Mouse (Mus musculus) ovary, adult 10 weeks (tissue): ENCODE results near the gene Gm10142. TPM values are rescaled to one million over a fixed set of nuclear protein-coding genes. Genes with fewer than 3 reads are reported as not detected.

ENCODE experiments used
- polyA plus RNA-seq: library from polyadenylated mRNA; stranded (reverse); fragments of 350-450 nt; fragmentation: Illumina TruSeq; extraction: RNeasy Lipid Tissue Mini Kit (QIAGEN cat#74804); gene quantifications from one replicate; pipeline ENCODE4 v1.2.3, GENCODE M21; 2014

Gene Gm10142
- not detected for polyA plus RNA-seq

DNA sequence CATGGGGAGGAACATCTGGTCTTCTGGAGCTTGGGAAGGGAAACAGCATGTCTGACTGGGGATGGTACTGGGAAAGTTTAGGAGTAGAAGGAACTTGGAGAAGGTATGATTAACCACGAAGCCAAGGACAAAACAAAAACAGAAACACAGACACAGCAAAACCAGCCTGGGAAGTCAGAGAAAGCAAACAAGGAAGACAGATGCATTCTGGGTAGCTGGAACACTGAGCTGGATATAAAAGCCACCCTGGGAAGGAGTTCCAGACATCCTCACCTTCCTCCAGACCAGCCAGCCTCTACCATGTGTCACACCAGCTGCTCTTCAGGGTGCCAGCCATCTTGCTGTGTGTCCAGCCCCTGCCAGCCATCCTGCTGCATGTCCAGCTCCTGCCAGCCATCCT lies at the start of gene Gm10142:
Gene Gm10142, plus strand, starts transcription at position 301 of the 400 bp plus-strand sequence.

DNA sequence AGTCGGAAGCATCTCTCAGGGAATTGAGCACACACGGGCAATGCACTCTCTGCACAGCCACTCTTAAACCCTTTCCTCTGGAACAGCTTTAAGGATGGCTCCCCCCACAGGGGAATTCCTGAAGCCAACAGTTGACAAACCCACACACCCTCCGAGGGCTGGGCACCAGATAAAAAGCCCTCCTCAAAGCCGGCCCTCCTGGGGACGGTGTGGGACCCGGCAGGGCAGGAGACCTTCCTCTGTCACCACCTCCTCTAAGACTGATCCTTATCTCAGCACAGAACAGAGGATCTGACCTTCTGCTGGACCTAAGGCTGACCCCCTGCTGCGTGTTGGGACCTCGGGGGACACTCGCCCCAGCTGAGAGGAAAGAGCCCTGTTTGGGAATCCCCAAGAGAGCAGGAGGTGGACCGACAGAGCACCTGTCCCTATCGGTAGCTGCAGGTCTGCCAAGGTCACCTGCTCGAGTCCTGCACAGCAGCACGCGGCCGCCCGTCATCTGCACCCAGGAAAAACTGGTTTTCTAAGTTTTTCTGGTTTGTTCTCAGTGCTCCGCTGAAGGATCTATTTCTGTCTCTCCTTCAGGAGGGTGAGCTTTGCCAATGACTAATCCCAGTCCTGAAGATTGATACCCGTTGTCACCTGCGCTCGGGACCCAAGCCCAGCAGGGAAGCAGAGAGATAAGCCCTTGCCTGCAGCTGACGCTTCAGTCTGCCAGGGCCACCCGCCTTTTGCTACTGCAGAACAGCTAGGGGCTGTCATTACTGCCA lies 29.5 kb upstream of the Gm10142 start, which contains the start of gene Tspear:
Gene Tspear, plus strand, starts transcription at position 675 of the 770 bp plus-strand sequence.

DNA sequence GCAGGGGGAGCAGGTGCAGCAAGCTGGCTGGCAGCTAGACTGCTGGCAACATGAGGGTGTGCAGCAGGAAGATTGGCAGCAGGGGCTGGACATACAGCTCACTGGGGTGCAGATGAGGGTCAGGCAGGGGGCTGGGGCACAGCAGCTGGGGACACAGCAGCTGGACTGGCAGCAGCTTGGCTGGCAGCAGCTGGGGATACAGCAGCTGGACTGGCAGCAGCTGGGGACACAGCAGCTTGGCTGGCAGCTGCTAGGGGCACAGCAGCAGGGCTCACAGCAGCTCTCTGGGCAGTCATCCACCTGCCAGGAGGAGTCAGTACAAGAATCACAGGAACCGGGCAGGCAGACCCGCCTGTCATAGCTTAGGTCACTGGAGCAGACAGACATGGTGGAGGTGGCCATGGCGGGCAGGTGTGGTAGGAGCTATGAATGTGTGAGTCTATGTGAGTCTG lies 25.2 kb upstream of the Gm10142 start, which contains the start of gene Gm19402:
Gene Gm19402, minus strand, starts transcription at position 402 of the 452 bp plus-strand sequence.

DNA sequence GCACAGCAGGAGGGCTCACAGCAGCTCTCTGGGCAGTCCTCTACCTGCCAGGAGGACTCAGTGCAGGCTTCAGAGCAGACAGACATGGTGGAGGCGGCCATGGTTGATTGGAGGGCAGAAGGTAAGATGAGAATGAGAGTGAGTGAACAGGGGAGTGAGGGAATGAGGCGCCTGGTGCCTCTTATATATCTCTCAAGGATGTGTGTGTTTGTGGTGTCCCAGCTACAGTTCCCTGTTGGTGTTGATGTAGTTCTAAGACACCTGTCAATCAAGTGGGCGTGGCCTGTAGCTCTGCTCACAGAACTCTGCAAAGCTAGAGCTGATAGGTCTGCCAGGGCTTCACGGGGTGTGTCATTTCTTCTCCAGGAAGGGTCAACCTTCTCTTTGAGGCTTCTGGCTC lies 18.5 kb upstream of the Gm10142 start, which contains the start of gene Gm9508:
Gene Gm9508, minus strand, starts transcription at position 101 of the 400 bp plus-strand sequence.

DNA sequence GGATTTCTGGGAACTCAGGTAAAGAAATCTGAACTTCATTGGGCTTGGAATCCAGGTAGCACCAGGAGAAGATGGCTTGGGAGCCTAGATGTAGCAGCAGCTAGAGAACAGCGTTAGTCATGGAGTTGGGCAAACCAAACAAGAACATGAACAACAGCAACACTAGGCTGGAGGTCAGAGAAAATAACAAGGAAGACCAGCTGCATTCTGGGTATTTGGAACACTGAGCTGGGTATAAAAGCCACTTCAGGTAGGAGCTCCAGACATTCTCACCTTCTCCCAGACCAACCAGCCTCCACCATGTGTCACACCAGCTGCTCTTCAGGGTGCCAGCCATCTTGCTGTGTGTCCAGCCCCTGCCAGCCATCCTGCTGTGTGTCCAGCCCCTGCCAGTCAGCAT lies 9.3 kb upstream of the Gm10142 start, which contains the start of gene Gm10272:
Gene Gm10272, plus strand, starts transcription at position 301 of the 400 bp plus-strand sequence.

DNA sequence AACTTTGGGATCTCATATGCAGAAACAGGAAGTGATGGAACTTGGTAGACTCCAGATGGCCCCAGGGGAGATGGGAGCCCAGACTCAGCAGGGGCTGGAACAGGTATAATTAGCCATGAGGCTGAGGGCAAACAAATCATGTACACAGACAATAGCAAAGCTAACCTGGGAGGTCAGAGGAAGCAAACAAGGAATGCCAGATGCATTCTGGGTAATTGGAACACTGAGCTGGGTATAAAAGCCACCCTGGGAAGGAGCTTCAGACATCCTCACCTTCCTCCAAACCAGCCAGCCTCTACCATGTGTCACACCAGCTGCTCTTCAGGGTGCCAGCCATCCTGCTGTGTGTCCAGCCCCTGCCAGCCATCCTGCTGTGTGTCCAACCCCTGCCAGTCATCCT lies 4.5 kb upstream of the Gm10142 start, which contains the start of gene Gm10024:
Gene Gm10024, plus strand, starts transcription at position 301 of the 400 bp plus-strand sequence.

DNA sequence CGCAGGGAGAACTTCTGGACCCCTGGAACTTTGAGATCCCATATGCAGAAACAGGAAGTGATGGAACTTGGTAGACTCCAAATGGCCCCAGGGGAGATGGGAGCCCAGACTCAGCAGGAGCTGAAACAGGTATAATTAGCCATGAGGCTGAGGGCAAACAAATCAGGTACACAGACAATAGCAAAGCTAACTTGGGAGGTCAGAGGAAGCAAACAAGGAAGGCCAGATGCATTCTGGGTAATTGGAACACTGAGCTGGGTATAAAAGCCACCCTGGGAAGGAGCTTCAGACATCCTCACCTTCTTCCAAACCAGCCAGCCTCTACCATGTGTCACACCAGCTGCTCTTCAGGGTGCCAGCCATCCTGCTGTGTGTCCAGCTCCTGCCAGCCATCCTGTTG lies 4.7 kb downstream of the Gm10142 start, which contains the start of gene Krtap12-1:
Gene Krtap12-1, plus strand, starts transcription at position 301 of the 400 bp plus-strand sequence.

DNA sequence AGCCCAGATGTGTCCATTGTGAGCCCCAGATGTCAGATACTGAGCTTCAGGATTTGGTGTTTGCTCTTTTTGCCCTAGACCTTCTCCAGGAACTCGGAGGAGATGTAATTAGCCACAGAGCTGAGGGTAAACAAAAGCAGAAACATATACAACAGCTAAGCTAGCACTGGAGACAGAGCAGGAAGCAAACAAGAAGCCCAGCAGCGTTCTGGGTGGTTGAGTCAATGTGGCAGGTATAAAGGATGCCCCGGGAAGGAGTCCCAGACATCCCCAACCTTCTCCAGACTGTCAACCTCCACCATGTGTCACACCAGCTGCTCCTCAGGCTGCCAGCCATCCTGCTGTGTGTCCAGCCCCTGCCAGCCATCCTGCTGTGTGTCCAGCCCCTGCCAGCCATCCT lies 10.6 kb downstream of the Gm10142 start, which contains the start of gene Gm10100:
Gene Gm10100, plus strand, starts transcription at position 301 of the 400 bp plus-strand sequence.

DNA sequence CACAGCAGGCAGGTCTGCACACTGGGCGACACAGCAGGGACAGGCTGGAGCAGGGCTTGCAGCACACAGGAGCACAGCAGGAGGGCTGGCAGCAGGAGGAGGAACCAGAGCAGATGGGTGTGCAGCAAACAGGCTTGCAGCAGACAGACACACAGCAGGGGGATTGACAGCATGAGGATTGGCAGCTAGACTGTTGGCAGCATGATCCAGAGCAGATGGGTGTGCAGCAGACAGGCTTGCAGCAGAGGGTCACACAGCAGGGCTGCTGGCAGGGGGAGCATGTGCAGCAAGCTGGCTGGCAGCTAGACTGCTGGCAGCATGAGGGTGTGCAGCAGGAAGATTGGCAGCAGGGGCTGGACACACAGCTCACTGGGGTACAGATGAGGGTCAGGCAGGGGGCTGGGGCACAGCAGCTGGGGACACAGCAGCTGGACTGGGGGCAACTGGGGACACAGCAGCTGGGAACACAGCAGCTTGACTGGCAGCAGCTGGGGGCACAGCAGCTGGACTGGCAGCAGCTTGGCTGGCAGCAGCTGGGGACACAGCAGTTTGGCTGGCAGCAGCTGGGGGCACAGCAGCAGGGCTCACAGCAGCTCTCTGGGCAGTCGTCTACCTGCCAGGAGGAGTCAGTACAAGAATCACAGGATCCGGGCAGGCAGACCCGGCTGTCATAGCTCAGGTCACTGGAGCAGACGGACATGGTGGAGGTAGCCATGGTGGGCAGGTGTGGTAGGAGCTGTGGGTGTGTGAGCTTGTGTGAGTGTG lies 26.5 kb downstream of the Gm10142 start, which contains the start of gene Gm18596:
Gene Gm18596, minus strand, starts transcription at position 715 of the 765 bp plus-strand sequence.

DNA sequence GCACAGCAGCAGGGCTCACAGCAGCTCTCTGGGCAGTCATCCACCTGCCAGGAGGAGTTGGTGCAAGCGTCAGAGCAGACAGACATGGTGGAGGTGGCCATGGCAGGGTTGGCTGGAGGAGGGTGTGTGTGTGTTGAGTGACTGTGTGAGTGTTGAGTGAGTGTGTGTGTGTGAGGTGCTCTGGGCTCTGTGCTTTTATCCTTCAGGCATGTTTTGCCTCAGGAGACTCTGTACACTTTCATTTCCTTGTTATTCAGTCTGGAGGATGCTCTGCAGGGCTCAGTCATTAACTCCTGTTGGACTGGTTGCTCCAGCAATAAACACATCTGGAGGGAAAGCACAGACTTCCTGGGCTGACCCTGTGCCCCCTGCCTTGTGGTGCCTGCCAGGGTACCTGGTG lies 35.6 kb downstream of the Gm10142 start, which contains the start of gene Gm9736:
Gene Gm9736, minus strand, starts transcription at position 101 of the 400 bp plus-strand sequence.

DNA sequence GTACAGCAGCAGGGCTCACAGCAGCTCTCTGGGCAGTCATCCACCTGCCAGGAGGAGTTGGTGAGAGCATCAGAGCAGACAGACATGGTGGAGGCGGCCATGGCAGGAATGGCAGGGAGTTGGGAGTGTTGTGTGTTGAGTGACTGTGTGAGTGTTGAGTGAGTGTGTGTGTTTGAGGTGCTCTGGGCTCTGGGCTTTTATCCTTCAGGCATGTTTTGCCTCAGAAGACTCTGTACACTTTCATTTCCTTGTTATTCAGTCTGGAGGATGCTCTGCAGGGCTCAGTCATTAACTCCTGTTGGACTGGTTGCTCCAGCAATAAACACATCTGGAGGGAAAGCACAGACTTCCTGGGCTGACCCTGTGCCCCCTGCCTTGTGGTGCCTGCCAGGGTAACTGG lies 44.0 kb downstream of the Gm10142 start, which contains the start of gene Gm3233:
Gene Gm3233, minus strand, starts transcription at position 101 of the 400 bp plus-strand sequence.

Other genes starting within 250 kb of the Gm10142 start
- 0.68 TPM for gene Fam207a, start 200.0 kb upstream of the Gm10142 start, polyA plus RNA-seq
- 3.1 TPM for gene Itgb2, start 185.6 kb upstream of the Gm10142 start, polyA plus RNA-seq
- gene Pttg1ip, start 134.1 kb upstream of the Gm10142 start, polyA plus RNA-seq, result 132 TPM
- gene Sumo3, start 109.7 kb upstream of the Gm10142 start, polyA plus RNA-seq, result 91.3 TPM
- 1.9 TPM for gene Gm49325, start 109.6 kb upstream of the Gm10142 start, polyA plus RNA-seq
- 6.0 TPM for gene Ube2g2, start 93.5 kb upstream of the Gm10142 start, polyA plus RNA-seq
- gene Tspear, start 29.2 kb upstream of the Gm10142 start, polyA plus RNA-seq, result not detected
- not detected for gene Gm19402, start 25.1 kb upstream of the Gm10142 start, polyA plus RNA-seq
- not detected for gene Gm9508, start 18.6 kb upstream of the Gm10142 start, polyA plus RNA-seq
- gene Gm10272, start 9.2 kb upstream of the Gm10142 start, polyA plus RNA-seq, result not detected
- not detected for gene Gm10024, start 4.3 kb upstream of the Gm10142 start, polyA plus RNA-seq
- not detected for gene Krtap12-1, start 4.8 kb downstream of the Gm10142 start, polyA plus RNA-seq
- not detected for gene Gm10100, start 10.7 kb downstream of the Gm10142 start, polyA plus RNA-seq
- gene Gm18596, start 26.8 kb downstream of the Gm10142 start, polyA plus RNA-seq, result not detected
- not detected for gene Gm9736, start 35.5 kb downstream of the Gm10142 start, polyA plus RNA-seq
- gene Gm3233, start 43.9 kb downstream of the Gm10142 start, polyA plus RNA-seq, result not detected
- not detected for gene Gm3238, start 55.5 kb downstream of the Gm10142 start, polyA plus RNA-seq
- not detected for gene Gm7138, start 61.1 kb downstream of the Gm10142 start, polyA plus RNA-seq
- not detected for gene Gm3250, start 66.7 kb downstream of the Gm10142 start, polyA plus RNA-seq
- not detected for gene Gm7137, start 72.4 kb downstream of the Gm10142 start, polyA plus RNA-seq
- gene Gm9639, start 79.3 kb downstream of the Gm10142 start, polyA plus RNA-seq, result not detected
- not detected for gene Gm19668, start 83.3 kb downstream of the Gm10142 start, polyA plus RNA-seq
- not detected for gene Gm9507, start 96.0 kb downstream of the Gm10142 start, polyA plus RNA-seq
- gene Gm2696, start 98.9 kb downstream of the Gm10142 start, polyA plus RNA-seq, result not detected
- gene Krtap10-4, start 111.3 kb downstream of the Gm10142 start, polyA plus RNA-seq, result not detected
- gene Krtap10-10, start 120.1 kb downstream of the Gm10142 start, polyA plus RNA-seq, result not detected
- gene Gm36176, start 131.0 kb downstream of the Gm10142 start, polyA plus RNA-seq, result not detected
- not detected for gene Gm10318, start 137.1 kb downstream of the Gm10142 start, polyA plus RNA-seq
- gene Gm3285, start 146.2 kb downstream of the Gm10142 start, polyA plus RNA-seq, result not detected
- gene Lrrc3, start 186.7 kb downstream of the Gm10142 start, polyA plus RNA-seq, result 0.71 TPM